Mouse (Mus musculus) erythroblast, adult 5-6 weeks (primary cell): Measurements from ENCODE around the gene Slc5a6. TPM values are rescaled to one million over a fixed set of nuclear protein-coding genes. Genes with fewer than 3 reads are reported as not detected.
"Not testable (repeated sequence)": the region's sequence is repeated elsewhere in the genome, so short reads cannot be mapped to it uniquely, and the experiment has no call there.

Source experiments
- ATAC-seq: replicated peaks from 2 replicates; pipeline ENCODE4 v1.8.0; 2016; ENCODE audit warnings: moderate number of reproducible peaks, mild to moderate bottlenecking, moderate TSS enrichment, inconsistent platforms; ENCODE audit not compliant: poor library complexity, low FRiP score, severe bottlenecking
- total RNA-seq, 2 experiments: library from RNA; stranded (forward) in 1 of 2; stranded (reverse) in 1 of 2; fragments of 150-400 nt in 1 of 2; fragments of 200-764, 138-1000 nt in 1 of 2; gene quantifications; 2 replicates each; pipeline versions ENCODE4 v1.2.3 to v1.2.4; 2015 to 2017; ENCODE audit warnings: low replicate concordance in 2 of 2

Slc5a6 gene
- total RNA-seq, 2 experiments from 2014 or later, result not detected

GRCm38 (mm10) chr5:31071821-31072220 lies 23.1 kb upstream of the Slc5a6 start:
- ATAC-seq, result no peak

- no peak for ATAC-seq
Observed at GRCm38 (mm10) chr5:31071059-31071458, 22.3 kb upstream of the Slc5a6 start.

- no peak for ATAC-seq
Observed at GRCm38 (mm10) chr5:31069810-31070209, 21.1 kb upstream of the Slc5a6 start.

- peak; percentile 12; the same call in 1 of the 2 replicates for ATAC-seq
Observed at GRCm38 (mm10) chr5:31055216-31056140, 6.8 kb upstream of the Slc5a6 start.

GRCm38 (mm10) chr5:31054261-31055215 lies 5.8 kb upstream of the Slc5a6 start, which contains the start of gene Cad:
Gene Cad (plus strand): TSS chr5:31054780.
- peak; percentile 98 for ATAC-seq

- not testable (repeated sequence) for ATAC-seq
Observed at GRCm38 (mm10) chr5:31053728-31054127, 5.0 kb upstream of the Slc5a6 start.

GRCm38 (mm10) chr5:31050427-31050826 lies 1.7 kb upstream of the Slc5a6 start:
- ATAC-seq, result no peak

GRCm38 (mm10) chr5:31047848-31048762 lies 619 bp downstream of the Slc5a6 start, which contains the start of gene Atraid:
Gene Atraid (plus strand): TSS chr5:31048312.
- ATAC-seq, result peak; percentile 90

GRCm38 (mm10) chr5:31047074-31047473 lies 1.6 kb downstream of the Slc5a6 start:
- ATAC-seq, result no peak

GRCm38 (mm10) chr5:31046416-31046815 lies 2.3 kb downstream of the Slc5a6 start:
- no peak for ATAC-seq

- no peak for ATAC-seq
Observed at GRCm38 (mm10) chr5:31038171-31038845, 10.4 kb downstream of the Slc5a6 start.

GRCm38 (mm10) chr5:31036556-31036955 lies 12.2 kb downstream of the Slc5a6 start:
- ATAC-seq, result not testable (repeated sequence)

- no peak for ATAC-seq
Observed at GRCm38 (mm10) chr5:31034669-31035068, 14.1 kb downstream of the Slc5a6 start.

- ATAC-seq, result no peak
Observed at GRCm38 (mm10) chr5:31031508-31031907, 17.2 kb downstream of the Slc5a6 start.

- no peak for ATAC-seq
Observed at GRCm38 (mm10) chr5:31030926-31031325, 17.8 kb downstream of the Slc5a6 start.

- no peak for ATAC-seq
Observed at GRCm38 (mm10) chr5:31024641-31025040, 24.1 kb downstream of the Slc5a6 start.

GRCm38 (mm10) chr5:31023254-31023653 lies 25.5 kb downstream of the Slc5a6 start:
- ATAC-seq, result no peak

- no peak for ATAC-seq
Observed at GRCm38 (mm10) chr5:31022690-31023089, 26.0 kb downstream of the Slc5a6 start.

GRCm38 (mm10) chr5:31021790-31022189 lies 26.9 kb downstream of the Slc5a6 start:
- ATAC-seq, result not testable (repeated sequence)
